Mouse (Mus musculus) cerebellum, postnatal 10 days (tissue): ENCODE data around the gene Ppp1r12a.

Source experiments
- DNase-seq, 2 experiments: peaks; one replicate each; pipeline ENCODE4 v3.0.0; 2021; ENCODE audit warnings: mixed read lengths in 2 of 2

Gene Ppp1r12a

DNA sequence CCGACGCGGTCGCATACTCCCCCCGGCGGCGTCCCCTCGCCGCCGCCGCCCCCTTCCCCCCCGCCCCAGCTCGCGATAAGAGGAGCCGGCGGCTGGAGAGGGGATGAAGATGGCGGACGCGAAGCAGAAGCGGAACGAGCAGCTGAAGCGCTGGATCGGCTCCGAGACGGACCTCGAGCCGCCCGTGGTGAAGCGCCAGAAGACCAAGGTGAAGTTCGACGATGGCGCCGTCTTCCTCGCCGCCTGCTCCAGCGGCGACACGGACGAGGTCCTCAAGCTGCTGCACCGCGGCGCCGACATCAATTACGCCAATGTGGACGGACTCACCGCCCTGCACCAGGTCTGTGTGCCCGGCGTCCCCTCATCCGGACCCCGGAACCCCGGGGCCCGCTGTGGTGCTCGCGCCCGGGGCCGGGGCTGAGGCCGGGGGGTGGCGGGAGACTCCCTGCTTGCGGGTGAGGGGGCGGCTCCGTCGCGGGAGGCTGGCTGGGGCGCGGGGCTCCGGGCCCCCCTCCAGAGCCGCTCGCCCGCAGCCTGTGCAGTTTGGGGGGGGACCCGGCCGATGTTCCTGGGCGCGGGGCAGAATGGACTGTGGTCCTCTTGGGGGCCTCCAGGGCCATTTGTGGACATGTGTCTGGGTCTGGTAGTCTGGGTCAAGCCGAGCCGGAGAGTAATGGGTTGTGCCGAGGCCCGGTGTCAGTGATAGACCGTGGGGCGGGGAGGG is 466 bp downstream of the Ppp1r12a start:
- DNase-seq: peak in 1 of 2 experiments; percentile 85

DNA sequence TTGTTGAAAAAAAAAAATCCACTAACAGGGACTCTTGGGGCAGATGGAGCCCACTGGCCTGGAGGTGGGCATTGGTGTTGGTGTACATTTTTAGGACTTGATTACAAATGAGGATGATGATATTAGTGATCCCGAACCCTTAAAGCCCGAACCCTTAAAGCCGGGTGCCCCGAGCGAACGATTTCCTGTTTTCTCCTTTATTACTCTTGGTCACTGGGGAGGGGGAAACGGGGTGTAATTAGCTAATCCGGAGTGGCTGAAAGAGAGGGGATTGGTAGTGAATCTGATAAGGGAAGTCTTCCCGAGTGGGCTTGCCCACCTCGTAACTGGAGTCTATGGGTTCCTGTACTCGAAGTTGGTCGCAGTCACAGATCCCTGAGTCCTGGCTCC is 1.0 kb downstream of the Ppp1r12a start:
- DNase-seq: peak; percentile 16 to 37

DNA sequence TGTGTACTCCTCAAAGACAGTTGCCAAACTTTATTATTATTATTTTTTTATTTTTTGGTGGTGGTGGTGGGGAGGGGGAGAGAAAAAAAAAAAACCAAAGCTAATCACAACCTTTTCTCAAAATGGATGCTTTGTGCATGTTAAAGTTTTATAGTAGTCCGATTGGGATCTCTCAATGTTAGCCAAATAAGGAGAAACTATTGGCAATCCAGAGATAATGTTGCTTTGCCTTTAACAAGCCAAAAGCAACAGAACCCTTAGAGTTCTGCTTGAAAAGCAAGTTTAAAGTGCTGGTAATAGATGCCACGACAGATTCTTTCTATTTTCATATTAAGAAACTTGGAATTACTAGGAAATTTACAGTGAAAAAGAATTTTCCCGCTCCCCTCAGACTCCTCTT is 1.5 kb downstream of the Ppp1r12a start:
- DNase-seq: no peak

DNA sequence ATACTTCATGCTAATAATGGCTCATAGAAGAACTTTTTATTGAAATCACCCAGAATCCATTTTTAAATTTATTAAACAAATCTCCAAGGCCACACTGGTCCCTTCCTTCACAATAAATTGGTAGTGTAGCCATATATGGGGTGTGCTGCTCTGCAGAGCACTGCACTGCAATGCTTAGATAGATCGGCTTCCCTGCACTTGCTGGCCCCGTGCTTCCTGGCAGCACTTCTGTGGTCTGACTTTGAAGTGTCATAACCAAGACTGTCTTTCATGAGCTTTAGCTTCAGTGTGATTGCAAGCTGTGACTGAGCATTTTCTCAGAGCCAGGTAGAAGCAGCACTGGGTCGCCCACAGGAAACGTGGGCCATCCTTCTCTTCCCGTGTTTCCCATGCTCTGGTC is 5.8 kb downstream of the Ppp1r12a start:
- peak in 1 of 2 experiments; percentile 27 for DNase-seq

DNA sequence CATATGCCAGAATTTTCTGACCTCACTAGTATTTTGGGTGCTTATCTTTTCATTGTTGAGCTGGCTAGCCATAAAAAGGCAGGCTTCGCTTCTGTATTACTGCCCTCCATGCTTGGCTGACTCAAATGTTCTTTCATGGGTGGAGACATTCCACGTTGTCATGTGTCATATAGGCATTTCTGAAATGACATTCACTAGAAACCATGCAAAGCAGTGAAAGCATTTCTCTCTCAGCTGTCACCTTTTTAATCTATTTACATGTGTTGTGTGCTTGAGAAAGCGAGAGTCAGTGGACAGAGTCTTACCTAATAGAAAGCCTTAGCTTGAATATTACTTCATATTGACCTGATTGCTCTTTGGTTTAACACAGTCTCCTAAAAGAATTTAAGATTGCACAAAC is 8.8 kb downstream of the Ppp1r12a start:
- no peak for DNase-seq

DNA sequence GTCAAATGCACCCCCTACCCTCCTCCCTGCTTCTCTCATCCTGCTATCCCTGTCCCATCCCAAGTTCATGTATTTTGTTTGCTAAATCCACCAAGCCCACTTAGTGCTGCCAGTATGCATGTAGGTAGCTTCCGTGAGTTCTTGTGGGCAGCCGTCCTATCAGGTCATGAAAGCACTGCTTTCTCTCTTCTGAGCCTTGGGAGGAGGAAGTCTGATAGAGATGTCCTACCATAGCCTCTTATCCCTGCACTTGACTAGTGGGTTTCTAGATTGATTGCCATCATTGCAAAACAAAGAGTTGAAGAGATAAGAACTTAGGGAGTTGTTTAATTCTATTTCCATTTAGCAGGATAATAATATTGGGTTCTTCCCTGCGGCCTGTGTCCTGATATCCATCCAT is 9.6 kb downstream of the Ppp1r12a start:
- no peak for DNase-seq

DNA sequence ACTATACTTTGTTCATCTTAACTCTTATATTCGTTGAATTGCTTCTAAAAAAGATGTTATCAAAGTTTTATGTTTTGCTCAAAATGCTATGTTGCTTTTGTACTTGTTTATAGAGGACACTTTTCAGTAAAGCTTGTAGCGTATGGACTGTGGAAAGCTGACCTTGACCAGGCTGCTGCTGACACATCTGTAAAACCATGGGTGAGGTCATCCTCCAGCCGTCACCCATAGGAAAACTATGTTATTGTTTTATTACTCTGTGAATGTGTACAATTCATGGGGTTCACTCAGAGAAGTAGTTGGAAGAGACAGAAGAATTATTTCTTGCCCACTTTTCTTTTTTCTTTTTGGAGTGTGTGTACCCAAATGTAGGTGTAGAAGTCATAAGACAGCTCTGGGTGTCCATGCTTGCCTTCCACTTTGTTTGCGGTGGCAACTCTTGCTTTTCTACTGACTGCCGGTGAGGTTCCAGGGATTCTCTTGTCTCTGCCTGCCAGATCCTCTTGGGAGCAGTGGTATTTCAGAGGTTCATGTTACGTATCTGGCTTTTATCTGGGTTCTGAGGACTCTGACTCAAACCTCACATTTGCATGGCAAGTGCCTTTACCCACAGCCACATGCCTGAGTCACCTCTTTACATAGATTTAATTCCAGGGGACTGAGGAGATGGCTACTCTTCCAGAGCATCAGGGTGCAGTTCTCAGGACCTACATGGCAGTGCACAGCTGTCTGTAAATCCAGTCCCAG is 11.0 kb downstream of the Ppp1r12a start:
- DNase-seq: no peak

DNA sequence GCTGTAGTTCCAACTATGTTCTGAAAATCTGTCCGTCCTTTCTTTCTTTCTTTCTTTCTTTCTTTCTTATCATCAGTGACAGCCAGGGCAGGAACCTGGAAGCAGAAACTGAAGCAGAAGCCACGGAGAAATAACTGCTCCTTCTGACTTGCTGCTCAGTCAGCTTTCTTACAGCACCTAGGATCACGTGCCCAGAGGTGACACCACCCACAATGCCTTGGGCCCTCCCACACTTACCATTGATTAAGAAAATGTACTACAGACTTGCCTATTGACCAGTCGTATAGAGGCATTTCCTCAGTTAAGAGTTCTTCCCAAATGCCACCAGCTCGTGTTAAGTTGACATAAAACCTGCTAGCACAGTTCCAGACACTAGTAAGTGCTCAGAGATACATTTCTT is 12.1 kb downstream of the Ppp1r12a start:
- DNase-seq: no peak

DNA sequence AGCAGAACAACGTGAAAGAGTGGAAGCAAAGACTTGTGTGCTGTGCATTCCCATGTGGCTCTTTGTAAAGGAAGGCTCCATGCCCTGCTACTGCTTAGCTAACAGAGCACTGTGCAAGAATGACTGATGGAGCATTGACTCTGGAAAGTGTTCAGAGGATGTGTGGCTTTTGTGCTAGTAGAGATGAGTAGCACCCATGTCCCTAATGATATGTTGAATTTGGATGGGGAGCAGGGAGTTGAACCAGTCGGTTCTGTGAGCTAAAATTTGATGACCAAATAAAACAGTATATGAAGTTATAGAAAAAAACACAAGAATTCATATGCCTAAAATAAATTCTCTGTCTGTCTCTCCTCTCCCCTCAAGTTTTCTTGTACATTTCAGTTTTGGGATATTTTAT is 13.9 kb downstream of the Ppp1r12a start:
- DNase-seq: no peak

DNA sequence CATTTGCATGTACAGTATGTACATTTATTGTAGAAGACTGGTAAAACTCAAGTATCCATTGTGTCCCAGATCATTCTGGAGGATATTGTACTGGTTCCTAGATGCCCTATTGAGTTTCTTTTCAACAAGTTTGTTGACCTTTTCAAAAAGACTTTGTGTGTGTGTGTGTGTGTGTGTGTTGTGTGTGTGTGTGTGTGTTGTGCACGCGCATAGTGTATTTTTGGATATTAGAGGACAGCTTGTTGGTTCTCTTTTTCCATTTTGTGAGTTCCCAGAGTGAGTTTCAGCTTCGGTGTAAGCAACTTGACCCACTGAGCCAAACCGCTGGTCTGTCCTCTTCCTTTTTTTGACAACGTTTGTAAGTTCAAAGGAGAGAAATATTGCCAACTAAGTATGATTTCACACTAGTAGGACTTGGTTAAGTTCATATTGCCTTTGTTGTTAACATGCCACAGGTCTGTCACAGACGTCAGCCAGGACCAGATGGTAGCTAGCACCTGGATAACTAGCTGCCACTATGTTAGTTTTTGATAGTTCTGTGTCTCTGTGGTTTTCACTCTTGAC is 16.4 kb downstream of the Ppp1r12a start:
- DNase-seq: no peak

DNA sequence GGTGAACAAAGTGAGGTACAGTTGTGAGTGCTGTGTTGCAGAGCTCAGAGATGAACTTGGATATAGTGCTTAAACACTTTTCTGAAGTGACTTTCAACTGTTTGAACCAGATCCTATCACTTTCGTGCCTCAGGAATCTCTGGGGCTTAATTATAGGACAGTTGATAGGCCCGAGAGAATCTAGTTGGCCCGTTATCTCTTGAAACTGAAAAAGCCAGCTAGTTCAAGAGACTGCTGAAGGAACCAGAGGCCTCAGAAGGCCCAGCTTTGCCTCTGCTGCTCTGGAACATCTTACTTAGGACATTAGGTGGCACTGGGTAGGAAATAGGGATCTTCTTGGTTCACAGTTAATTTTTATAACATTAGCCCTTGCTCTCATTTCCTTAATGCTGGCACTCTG is 17.4 kb downstream of the Ppp1r12a start:
- DNase-seq: no peak

DNA sequence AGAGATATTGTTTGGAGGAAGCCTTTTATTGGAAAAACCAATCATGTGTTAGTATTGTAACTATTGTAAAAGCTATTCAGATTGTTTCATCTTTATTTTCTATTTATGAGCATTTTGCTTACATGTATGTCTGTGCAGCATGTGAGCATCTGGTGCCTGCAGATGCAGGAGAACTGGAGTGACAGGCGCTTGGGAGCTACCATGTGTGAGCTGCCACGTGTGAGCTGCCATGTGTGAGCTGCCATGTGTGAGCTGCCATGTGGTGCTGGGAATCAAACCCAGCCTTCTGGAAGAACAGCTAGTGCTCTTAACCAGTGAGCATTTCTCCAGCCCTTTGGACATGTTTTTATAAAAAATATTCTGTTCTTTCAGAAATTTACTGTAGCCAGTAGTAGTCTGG is 18.3 kb downstream of the Ppp1r12a start:
- DNase-seq: no peak

DNA sequence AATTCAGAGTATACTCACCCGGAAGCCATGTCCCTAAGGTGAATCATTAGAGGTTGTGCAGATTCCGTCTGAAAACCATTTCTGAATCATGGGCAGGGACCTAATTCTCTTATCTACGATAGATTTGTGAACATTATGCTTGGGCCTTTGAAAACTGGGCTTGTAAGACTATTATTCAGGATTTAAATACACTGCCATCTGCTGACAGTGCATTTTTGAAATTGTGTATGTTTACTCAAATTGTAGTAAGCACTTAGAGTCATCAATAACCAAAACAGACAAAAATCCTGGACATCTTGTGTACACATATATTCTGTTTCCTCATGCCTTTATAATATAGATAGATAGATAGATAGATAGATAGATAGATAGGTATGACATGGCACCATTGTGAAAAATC is 19.9 kb downstream of the Ppp1r12a start:
- no peak for DNase-seq

DNA sequence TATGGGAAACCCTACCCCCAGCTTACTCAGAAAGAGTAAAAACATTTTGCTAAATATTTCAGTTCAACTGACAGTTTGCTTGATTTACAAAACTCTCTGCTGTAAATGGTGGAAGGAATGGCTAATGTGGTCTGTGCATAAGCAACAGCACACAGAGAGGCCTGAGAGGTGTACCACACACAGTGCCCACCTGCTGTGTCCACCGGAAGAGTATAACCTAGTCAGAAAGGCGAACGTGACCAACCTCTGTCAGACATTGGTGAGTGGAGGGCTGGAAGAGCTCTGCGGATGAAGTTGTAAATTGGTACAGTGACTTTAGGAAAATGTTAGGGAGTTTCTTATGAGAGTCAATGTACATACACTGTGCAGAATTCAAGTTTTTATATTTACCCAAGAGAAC is 20.4 kb downstream of the Ppp1r12a start:
- no peak for DNase-seq

DNA sequence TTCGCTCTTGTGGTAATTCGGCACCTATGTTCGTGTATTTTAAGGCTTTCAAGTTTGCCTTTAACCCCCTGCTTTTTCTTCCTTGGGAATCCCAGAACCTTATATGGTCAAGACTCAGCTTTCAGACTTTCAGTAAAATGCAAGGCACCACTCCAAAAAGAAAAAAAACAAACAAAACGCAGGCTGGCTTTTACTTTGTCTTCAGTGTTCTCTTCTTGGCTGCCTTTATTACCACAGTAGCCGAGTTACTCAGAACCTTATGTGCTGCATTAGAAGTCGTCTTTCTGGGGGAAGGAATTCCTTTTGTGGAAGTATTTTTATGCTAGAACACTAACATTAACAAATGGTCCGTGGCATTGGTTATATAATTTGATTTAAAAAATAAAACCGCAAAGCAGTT is 22.8 kb downstream of the Ppp1r12a start:
- DNase-seq: no peak

DNA sequence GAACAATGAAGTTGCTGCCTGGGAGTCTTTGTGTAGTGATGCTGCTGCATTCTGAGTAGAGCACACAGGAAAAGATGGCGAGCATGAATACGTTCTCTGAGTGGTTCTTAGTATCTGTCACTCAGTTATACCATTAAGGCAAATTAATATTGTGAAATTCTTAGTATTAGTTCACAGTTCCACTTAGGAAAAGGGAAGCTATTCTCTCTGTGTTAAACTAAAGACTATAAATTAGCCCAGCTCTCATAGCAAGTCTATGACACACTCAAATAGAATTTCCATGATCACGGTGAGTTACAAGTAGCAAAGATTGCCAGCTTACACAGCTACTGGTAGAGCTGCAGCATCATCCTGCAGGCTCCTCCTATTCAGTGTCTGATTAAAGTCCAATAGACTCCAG is 23.3 kb downstream of the Ppp1r12a start:
- DNase-seq: no peak

DNA sequence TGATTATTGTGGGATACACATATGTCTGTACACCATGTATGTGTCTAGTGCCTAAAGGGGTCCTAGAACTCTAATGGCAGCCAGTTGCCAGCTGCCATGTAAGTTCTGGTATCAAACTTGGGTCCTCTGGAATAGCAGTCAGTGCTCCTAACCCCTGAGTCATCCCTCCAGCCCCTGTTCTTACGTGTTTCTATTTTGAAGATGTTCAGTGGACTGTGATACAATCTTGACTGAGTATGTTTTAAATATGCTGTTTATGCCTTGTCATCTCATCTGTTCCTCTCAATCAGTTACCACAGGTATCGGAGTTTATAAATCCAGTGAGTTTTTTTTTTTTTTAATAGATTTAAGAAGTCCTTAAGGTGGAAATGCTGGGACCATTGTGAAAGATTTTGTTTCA is 27.3 kb downstream of the Ppp1r12a start:
- no peak for DNase-seq

DNA sequence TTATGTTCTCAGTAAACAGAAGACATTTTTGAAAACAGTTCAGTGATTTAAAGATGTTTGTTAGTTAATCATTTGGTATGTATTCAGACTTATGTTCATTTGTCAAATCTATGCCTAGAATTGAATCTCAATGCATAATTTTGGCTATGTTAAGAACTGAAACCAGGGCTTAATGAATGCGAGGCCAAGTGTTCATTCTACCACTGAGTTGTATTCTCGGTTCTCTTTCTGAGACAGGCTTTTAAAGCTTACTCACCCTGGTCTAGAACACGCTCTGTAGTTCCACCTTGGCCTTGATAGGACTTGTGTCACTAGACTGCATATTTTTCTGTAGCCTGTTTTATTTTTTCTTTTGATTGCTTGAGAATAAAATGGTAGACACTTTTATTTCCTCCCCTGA is 28.0 kb downstream of the Ppp1r12a start:
- no peak for DNase-seq

DNA sequence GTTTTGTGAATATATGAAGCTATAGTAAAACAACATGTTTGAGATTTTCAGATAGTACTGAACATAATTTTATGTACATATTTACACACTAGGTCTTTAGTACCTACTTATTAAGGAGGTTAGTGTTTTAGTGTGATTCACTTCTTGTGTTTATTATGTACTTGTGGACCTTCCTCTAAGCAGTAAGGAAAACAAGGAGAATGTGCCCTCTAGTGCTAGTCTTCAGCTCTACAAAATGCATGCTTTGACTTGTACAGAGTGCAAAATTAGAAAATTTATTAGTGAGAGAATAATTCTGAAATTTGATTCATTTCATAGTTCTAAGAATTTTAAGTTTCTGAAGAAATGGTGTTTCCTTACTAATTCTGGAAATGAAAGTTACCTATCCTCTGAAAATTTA is 28.6 kb downstream of the Ppp1r12a start:
- DNase-seq: peak in 1 of 2 experiments; percentile 13

DNA sequence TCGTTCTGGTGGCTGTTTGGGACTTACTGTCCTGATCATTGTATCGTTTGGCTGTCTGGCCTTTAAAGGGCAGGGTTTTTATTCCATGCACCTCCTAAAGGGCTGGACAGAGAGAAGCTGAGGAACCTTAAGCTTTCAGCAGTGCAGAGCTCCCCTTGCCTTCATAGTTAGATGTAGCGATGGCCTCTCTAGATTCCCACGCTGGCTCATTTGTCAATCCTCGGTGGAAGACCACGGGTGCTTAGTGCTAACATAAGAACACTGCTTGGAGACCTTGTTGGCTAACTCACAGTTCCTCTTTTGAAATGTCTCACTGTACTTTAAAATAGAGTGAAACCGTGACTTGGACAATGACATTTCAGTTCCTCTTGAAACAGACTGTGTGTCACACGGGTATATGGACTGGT is 29.4 kb downstream of the Ppp1r12a start:
- no peak for DNase-seq

DNA sequence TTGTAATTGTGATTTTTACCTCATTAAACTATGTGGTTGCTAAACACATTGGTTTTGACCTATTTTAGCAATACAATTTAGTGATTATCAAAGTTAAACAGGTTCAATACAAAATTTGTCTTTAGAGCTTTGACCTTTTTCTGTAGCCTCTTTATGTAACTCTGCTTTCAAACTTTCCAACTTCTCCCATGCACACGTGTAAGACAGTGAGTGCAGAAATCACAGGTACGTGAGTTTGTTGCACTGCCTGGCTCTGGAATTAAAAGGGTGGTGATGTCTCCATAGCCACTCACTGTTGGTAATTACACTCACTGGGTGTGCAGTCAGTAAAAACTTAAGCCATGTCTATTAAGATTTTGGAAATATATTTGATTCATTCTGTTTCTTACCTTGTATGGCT is 30.3 kb downstream of the Ppp1r12a start:
- DNase-seq: no peak

DNA sequence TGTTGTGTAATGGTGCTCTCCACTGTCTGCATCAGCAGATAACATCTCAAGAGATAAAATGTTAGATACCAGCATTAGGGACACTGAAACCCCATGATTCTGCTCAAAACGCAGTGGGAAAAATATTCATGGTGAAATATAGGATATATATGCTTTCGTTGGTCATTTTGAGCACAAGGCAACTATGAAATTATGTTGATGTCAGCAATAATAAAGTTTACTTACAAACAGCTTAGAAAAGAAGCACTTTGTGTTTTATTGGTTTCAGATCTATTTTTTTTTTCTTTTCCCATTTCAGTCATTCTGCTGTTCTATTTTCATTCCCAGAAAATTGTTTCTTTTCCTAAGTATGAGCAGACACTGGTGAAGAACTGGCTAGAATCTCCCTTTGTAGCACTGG is 34.1 kb downstream of the Ppp1r12a start:
- DNase-seq: no peak

DNA sequence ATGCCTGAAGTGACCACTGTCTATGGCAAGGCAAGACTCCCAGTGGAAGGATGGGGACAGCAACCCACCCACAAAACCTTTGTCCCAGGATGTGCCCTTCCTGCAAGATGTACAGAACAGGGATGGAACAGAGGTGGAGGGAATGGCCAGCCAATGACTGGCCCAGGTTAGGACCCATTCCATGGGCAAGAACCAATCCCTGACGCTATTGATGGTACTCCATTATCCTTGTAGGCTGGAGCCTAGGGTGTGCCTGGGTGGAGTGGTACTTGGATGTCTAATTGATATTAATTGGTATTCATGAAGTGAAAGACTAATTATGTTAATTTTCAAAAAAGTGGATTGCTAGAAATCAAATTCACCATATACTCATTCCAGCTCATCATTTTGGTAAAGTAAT is 35.5 kb downstream of the Ppp1r12a start:
- DNase-seq: no peak

DNA sequence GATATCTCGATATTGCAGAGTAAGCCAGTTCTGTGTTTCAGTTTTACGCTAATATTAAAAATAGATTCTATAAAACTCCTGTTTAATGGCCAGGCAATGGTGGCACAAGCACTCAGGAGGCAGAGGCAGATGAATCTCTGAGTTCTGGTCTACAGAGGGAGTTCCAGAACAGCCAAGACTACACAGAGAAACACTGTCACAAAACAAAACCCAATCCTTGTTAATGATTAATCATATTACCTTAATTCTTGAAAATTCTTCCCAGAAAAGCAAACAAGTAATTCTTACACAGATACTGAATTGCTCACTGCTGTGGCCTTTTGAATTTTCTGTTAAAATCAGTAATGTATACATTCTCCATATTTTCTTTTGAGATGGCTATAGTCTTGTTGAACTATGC is 37.0 kb downstream of the Ppp1r12a start:
- DNase-seq: no peak
